Mouse (Mus musculus): ENCODE measurements around the gene Lamtor2. TPM values are rescaled to one million over a fixed set of nuclear protein-coding genes. Genes with fewer than 3 reads are reported as not detected.

The Lamtor2 gene
- 10 to 100 TPM; 87.8 to 98.3 TPM for total RNA-seq (2023)

GRCm38 (mm10) chr3:88552676-88553524, at the start of gene Lamtor2:
TSS of gene Lamtor2 (minus strand) at chr3:88553074.

GRCm38 (mm10) chr3:88575540-88575939, 22.7 kb upstream of the Lamtor2 start, which contains the start of gene Ssr2:
TSS of gene Ssr2 (plus strand) at chr3:88575876.

GRCm38 (mm10) chr3:88553525-88553879, 628 bp upstream of the Lamtor2 start, which contains the start of gene Ubqln4:
TSS of gene Ubqln4 (plus strand) at chr3:88553758.

GRCm38 (mm10) chr3:88548180-88548917, 4.5 kb downstream of the Lamtor2 start, which contains the start of gene Rab25:
TSS of gene Rab25 (minus strand) at chr3:88548300.

GRCm38 (mm10) chr3:88532299-88532674, 20.6 kb downstream of the Lamtor2 start, which contains the start of gene Mex3a:
TSS of gene Mex3a (plus strand) at chr3:88532395.

GRCm38 (mm10) chr3:88509692-88510420, 43.0 kb downstream of the Lamtor2 start, which contains the start of gene Lmna:
TSS of gene Lmna (minus strand) at chr3:88509956.

Other genes starting within 250 kb of the Lamtor2 start
- 100 to 1,000 TPM; 149 to 189 TPM for gene Glmp, start 228.1 kb downstream of the Lamtor2 start, total RNA-seq (2023)
- gene Tmem79, start 216.9 kb downstream of the Lamtor2 start, total RNA-seq (2023): 1 to 10 TPM; 1.6 to 1.8 TPM
- 10 to 100 TPM; 50.9 to 65.4 TPM for gene Smg5, start 216.8 kb downstream of the Lamtor2 start, total RNA-seq (2023)
- gene Paqr6, start 188.5 kb downstream of the Lamtor2 start, total RNA-seq (2023): 1 to 10 TPM in 1 of 2 experiments, under 1 TPM in 1; 0.52 to 1.2 TPM
- gene Bglap3, start 180.3 kb downstream of the Lamtor2 start, total RNA-seq (2023): not detected
- not detected for gene Bglap2, start 174.4 kb downstream of the Lamtor2 start, total RNA-seq (2023)
- not detected for gene Bglap, start 168.6 kb downstream of the Lamtor2 start, total RNA-seq (2023)
- gene Pmf1, start 142.7 kb downstream of the Lamtor2 start, total RNA-seq (2023): 10 to 100 TPM; 16.0 to 24.7 TPM
- 10 to 100 TPM; 19.8 to 20.4 TPM for gene Slc25a44, start 127.9 kb downstream of the Lamtor2 start, total RNA-seq (2023)
- gene Sema4a, start 91.9 kb downstream of the Lamtor2 start, total RNA-seq (2023): 100 to 1,000 TPM; 178 to 194 TPM
- 10 to 100 TPM; 34.2 to 38.3 TPM for gene Lmna, start 43.1 kb downstream of the Lamtor2 start, total RNA-seq (2023)
- gene Mex3a, start 20.7 kb downstream of the Lamtor2 start, total RNA-seq (2023): under 1 TPM; 0.15 to 0.29 TPM
- not detected for gene Rab25, start 4.8 kb downstream of the Lamtor2 start, total RNA-seq (2023)
- 10 to 100 TPM; 28.1 to 31.2 TPM for gene Ubqln4, start 684 bp upstream of the Lamtor2 start, total RNA-seq (2023)
- gene Ssr2, start 22.8 kb upstream of the Lamtor2 start, total RNA-seq (2023): 100 to 1,000 TPM in 1 of 2 experiments, 10 to 100 TPM in 1; 97.9 to 109 TPM
- 100 to 1,000 TPM; 325 to 357 TPM for gene Arhgef2, start 52.9 kb upstream of the Lamtor2 start, total RNA-seq (2023)
- under 1 TPM in 1 of 2 experiments, not detected in 1; 0.52 TPM for gene Rxfp4, start 100.1 kb upstream of the Lamtor2 start, total RNA-seq (2023)
- gene Khdc4, start 132.7 kb upstream of the Lamtor2 start, total RNA-seq (2023): 10 to 100 TPM; 76.0 to 77.3 TPM
- gene Rit1, start 163.8 kb upstream of the Lamtor2 start, total RNA-seq (2023): 10 to 100 TPM; 51.6 to 56.0 TPM
- gene Syt11, start 222.1 kb upstream of the Lamtor2 start, total RNA-seq (2023): 1 to 10 TPM; 2.7 to 2.9 TPM

Measured in monocyte, adult 59 days (primary cell).